Mouse (Mus musculus) NIH3T3 (cell line): Measurements from ENCODE around the gene Olfr1313.
"Not testable (repeated sequence)": the region's sequence is repeated elsewhere in the genome, so short reads cannot be mapped to it uniquely, and the experiment has no call there.

Source experiments
- DNase-seq: peaks from one replicate; pipeline ENCODE4 v3.0.0-alpha.2; 2012; ENCODE audit warnings: low read depth

Olfr1313 gene

DNA sequence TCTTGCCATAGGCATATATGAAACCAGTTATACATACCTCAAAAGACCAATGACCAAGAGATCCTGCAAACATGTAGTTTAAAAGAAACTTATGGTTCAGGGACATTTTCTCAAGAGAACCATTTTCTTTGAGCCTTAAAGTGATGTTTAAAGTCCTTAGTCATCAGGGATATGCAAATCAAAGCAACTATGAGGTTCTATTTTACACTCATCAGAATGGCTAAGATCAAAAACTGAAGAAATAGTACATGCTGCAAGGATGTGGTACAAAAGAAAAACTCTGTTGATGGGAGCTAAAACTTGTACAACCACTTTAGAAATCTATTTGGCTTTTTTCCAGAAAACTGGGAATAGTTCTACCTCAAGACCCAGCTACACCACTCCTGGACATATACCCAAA, at the start of gene Olfr1313:
TSS of gene Olfr1313 (minus strand) at position 101 of the 400 bp plus-strand sequence.
- DNase-seq, result no peak

DNA sequence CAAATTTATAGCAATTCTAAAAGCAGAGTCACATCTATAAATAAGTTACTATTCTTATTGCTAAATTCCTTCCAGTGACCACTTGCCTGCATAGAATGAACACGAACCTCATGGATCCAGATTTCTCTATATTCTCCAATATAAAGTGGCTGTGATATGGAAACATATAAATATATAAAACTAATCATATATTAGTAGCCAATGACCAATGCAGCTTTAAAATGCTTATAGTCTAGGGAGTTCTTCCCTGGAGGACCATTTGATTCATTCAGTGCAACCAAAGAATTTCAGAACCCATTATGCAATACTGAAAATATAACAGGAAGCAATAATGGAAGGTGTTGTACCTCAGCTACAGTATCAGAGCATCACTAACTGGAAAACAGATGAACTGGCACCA, 37.7 kb upstream of the Olfr1313 start, which contains the start of gene Olfr1315-ps1:
TSS of gene Olfr1315-ps1 (minus strand) at position 101 of the 400 bp plus-strand sequence.
- no peak for DNase-seq

DNA sequence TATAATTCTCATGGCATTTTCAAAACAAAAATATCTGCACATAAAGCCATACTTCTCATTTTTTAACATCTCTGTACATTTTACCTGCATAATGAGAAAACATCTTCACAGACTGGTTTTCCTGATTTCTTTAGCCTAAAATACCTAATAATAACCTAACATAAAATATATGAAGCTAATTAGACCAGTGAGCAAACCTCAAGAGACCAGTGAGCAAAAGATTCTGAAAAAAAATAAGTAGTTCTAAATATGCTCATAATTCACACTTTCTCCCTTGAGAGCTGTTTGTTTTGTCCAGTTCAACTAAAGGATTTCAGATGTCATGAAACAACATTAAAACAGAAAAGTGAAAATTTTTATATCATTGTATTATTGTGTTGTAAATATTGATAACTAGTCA, 19.0 kb upstream of the Olfr1313 start, which contains the start of gene Olfr1314:
TSS of gene Olfr1314 (minus strand) at position 101 of the 400 bp plus-strand sequence.
- DNase-seq, result no peak

DNA sequence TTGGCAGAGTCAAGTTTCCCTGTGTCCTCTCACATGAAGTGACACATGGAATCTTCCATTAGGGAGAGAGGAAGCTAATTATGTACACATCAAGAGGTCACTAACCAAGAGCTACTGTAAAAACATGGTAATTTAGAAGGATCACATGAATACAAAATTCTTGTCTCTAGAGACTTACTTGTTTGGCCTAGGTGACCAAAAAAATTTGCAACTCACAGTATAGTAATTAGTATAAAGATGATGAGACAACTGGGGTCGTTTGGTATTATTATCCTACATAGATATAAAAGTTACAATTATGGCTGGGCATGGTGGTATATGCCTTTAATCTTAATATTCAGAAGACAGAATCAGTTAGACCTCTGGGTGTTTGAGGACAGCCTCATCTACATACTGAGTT, 27.5 kb downstream of the Olfr1313 start, which contains the start of gene Olfr1312:
TSS of gene Olfr1312 (minus strand) at position 101 of the 400 bp plus-strand sequence.
- DNase-seq, result no peak

DNA sequence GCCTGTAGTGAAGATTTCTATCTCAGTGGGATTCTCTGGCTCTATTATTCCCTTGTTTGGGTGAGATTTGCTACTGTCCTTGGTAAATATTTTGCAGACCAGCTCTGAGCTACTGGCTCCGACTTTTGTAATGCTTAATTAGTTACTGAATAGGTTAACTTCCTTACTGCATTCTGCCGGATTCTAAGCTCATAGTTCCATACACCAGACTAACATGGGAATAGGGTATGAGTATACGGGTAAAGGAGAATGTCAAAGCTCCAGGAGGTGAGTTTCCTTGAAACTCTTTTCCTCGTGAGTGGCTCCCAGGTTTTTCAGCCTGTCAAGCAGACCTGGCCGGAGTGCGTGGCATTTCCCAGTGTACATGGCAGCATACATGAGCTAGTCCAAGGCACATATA, 50.7 kb downstream of the Olfr1313 start:
- not testable (repeated sequence) for DNase-seq

DNA sequence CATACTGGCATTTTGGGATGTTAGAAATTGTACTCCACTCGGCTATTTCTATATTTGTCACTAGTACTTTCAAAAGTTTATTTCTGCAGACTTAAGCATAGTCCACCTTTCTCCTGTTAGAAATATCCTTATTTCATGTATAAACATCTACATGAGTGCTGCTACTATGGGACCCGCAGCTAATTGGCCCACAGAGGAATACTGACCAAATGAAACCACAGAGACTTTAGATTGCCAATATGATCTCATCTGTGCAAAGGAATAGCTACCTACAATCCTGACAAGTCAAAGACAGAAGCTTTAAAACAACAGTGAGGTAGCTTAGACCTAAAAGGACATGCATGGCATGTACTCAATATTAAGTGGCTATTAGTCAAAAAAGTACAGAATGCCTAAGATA, 53.3 kb downstream of the Olfr1313 start, which contains the start of gene Olfr1311:
TSS of gene Olfr1311 (minus strand) at position 101 of the 400 bp plus-strand sequence.
- DNase-seq, result no peak
